Mouse (Mus musculus): Measurements from ENCODE around the gene Ets1. TPM values are rescaled to one million over a fixed set of nuclear protein-coding genes. Genes with fewer than 3 reads are reported as not detected.
A peak's percentile ranks its signal among the peaks of the same experiment; 100 is the strongest.

The Ets1 gene
- total and polyA plus RNA-seq, 3 experiments = 10.0 to 23.5 (median 19.8) TPM

- H3K4me2 ChIP-seq (ENCODE audit: insufficient read depth, low read depth, poor library complexity, severe bottlenecking) = no peak overlapping the region
- H3K4me1 ChIP-seq (ENCODE audit: control insufficient read depth in 1 of 2, insufficient read depth in 2 of 2) = peaks cover 0 to 23% of the 10 kb centered on the region in 2 experiments; a peak in 2 of 4 replicates
- no peaks in the 10 kb centered on the region for H3K79me2 ChIP-seq (replicated peaks; ENCODE audit: control insufficient read depth, extremely low read depth, insufficient read depth, poor library complexity, severe bottlenecking)
Measured at GRCm38 (mm10) chr9:32694111-32694824, 58.2 kb downstream of the Ets1 start.

DNA sequence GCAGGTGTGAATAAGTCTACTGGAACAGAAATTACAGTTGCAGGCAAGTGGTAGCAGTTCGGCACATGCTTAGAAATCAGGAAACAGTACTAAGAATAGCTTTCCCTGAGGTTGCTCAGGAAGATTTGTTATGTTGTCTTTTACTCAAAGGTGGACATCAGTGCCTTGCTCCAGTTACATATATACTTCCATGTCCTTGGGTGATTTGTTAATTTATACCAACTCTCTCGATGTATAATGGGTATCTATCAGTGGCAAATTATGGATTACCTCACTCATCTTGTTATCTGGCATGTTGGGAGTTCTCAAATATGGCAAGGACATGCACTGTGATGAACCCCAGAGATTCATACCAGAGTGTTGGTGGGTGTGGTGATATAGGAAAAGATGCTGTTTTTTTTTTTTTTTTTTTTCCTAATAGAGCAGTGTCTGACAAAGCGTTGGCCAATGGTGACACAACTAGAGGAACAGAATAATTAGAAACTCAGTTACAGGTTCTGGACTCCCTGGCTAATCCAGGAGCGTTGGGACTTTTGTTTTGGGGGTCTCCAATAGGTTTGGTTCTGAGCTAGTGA, 59.0 kb downstream of the Ets1 start:
- in situ Hi-C loops (cut with MboI; ENCODE audit: low pct_ligation_motif_present, low pct_unique_long_range_greater_than_20kb, low sequenced_read_pairs) = loop anchor here (10.0 kb wide), 1 partner anchor 80 kb away; no protein-coding TSS in a partner anchor

More at GRCm38 (mm10) chr9:32694111-32694824, 58.2 kb downstream of the Ets1 start:
- TF ChIP-seq RCOR1 (conservative IDR thresholded peaks at IDR 0.05; ENCODE audit: low read depth, low read length) = no peak
- no peaks in the 10 kb centered on the region for H3K9me3 ChIP-seq (replicated peaks; ENCODE audit: low read length)
- dilution Hi-C loops (cut with MboI; ENCODE audit: extremely low pct_ligation_motif_present, extremely low pct_unique_long_range_greater_than_20kb, low sequenced_read_pairs) = no loop called here
- no peak overlapping the region for H3K4me3 ChIP-seq (replicated peaks in 1 of 3; ENCODE audit: low read depth in 2 of 3, low read length in 2 of 3, poor library complexity in 1 of 3)
- in situ Hi-C loops (cut with MboI; ENCODE audit: low pct_ligation_motif_present, low pct_unique_long_range_greater_than_20kb, low sequenced_read_pairs) = loop anchor here (10.0 kb wide), 1 partner anchor 79 kb away; no protein-coding TSS in a partner anchor
- no peak for DNase-seq (ENCODE audit: extremely low read depth)
- H3K27ac ChIP-seq (ENCODE audit: insufficient read depth, low read depth) = no peak overlapping the region
- H3K9ac ChIP-seq (ENCODE audit: insufficient read depth, low read depth) = no peak overlapping the region
- H3K36me3 ChIP-seq (replicated peaks in 1 of 2; ENCODE audit: control insufficient read depth in 1 of 2, insufficient read depth in 1 of 2, low read length in 1 of 2) = peaks cover 0 to 2% of the 10 kb centered on the region in 2 experiments
- H3K27me3 ChIP-seq (replicated peaks) = no peaks in the 10 kb centered on the region

GRCm38 (mm10) chr9:32695492-32696190, 59.6 kb downstream of the Ets1 start:
- Histone ChIP-seq H3K4me2 (ENCODE audit: insufficient read depth, low read depth, poor library complexity, severe bottlenecking) (peak overlapping the region; percentile 89), H3K27me3 (replicated peaks) (no peaks in the 10 kb centered on the region)
- peak; percentile 56 for TF ChIP-seq SMC3 (IDR thresholded peaks at IDR 0.05; ENCODE audit: low read depth, low read length)
- no peak for TF ChIP-seq ZC3H11A (IDR thresholded peaks at IDR 0.05; ENCODE audit: low read depth, low read length)
- TF ChIP-seq RCOR1 (conservative IDR thresholded peaks at IDR 0.05; ENCODE audit: low read depth, low read length) = no peak
- TF ChIP-seq E2F4 (IDR thresholded peaks at IDR 0.05; ENCODE audit: insufficient replicate concordance, low read depth, low read length) = no peak
- TF ChIP-seq TCF12 (IDR thresholded peaks at IDR 0.05; ENCODE audit: low read depth, low read length) = peak; percentile 78
- TF ChIP-seq MAZ (IDR thresholded peaks at IDR 0.05; ENCODE audit: low read depth, low read length) = peak; percentile 66
- no peak for TF ChIP-seq JUND (conservative IDR thresholded peaks at IDR 0.05; ENCODE audit: low read depth, low read length)
- no peak for TF ChIP-seq MYC (IDR thresholded peaks at IDR 0.05; ENCODE audit: low read depth, low read length)
- TF ChIP-seq POLR2A (IDR thresholded peaks at IDR 0.05; ENCODE audit: low read depth, low read length) = peak; percentile 88
- no peak for TF ChIP-seq KAT2A (IDR thresholded peaks at IDR 0.05; ENCODE audit: insufficient replicate concordance, low read length)
- peak; percentile 28; the same call in 1 of the 2 replicates for TF ChIP-seq MXI1 (IDR thresholded peaks at IDR 0.05; ENCODE audit: low read depth, low read length)
- TF ChIP-seq TBP (conservative IDR thresholded peaks at IDR 0.05; ENCODE audit: low read depth, low read length) = no peak
- no peak for TF ChIP-seq ETS1 (conservative IDR thresholded peaks at IDR 0.05; ENCODE audit: low read depth, low read length)
- TF ChIP-seq SIN3A (IDR thresholded peaks at IDR 0.05; ENCODE audit: low read length) = peak; percentile 51; the same call in 1 of the 2 replicates
- TF ChIP-seq MAX (IDR thresholded peaks at IDR 0.05; ENCODE audit: low read length) = peak; percentile 36; the same call in 1 of the 2 replicates
- no peak for TF ChIP-seq PAX5 (IDR thresholded peaks at IDR 0.05; ENCODE audit: low read length)
- TF ChIP-seq GABPA (IDR thresholded peaks at IDR 0.05; ENCODE audit: insufficient replicate concordance, low read depth, low read length) = no peak
- no peak for TF ChIP-seq BHLHE40 (IDR thresholded peaks at IDR 0.05; ENCODE audit: low read depth, low read length)
- TF ChIP-seq JUN (IDR thresholded peaks at IDR 0.05; ENCODE audit: insufficient read depth, low read depth, low read length) = no peak
- TF ChIP-seq ZNF384 (IDR thresholded peaks at IDR 0.05; ENCODE audit: low read depth, low read length) = no peak

More for the DNA sequence above, 59.0 kb downstream of the Ets1 start:
- dilution Hi-C loops (cut with MboI; ENCODE audit: extremely low pct_ligation_motif_present, extremely low pct_unique_long_range_greater_than_20kb, low sequenced_read_pairs) = no loop called here
- Histone ChIP-seq H3K79me2 (replicated peaks; ENCODE audit: control insufficient read depth, extremely low read depth, insufficient read depth, poor library complexity, severe bottlenecking) (no peaks in the 10 kb centered on the region), H3K4me2 (ENCODE audit: insufficient read depth, low read depth, poor library complexity, severe bottlenecking) (peak overlapping the region; percentile 35), H3K27ac (ENCODE audit: insufficient read depth, low read depth) (no peak overlapping the region), H3K9ac (ENCODE audit: insufficient read depth, low read depth) (peak overlapping the region; percentile 17; the same call in 1 of the 2 replicates), H3K36me3 (replicated peaks in 1 of 2; ENCODE audit: control insufficient read depth in 1 of 2, insufficient read depth in 1 of 2, low read length in 1 of 2) (peaks cover 0 to 8% of the 10 kb centered on the region in 2 experiments), H3K9me3 (replicated peaks; ENCODE audit: low read length) (no peaks in the 10 kb centered on the region), H3K4me1 (ENCODE audit: control insufficient read depth in 1 of 2, insufficient read depth in 2 of 2) (peaks cover 0 to 28% of the 10 kb centered on the region in 2 experiments; a peak in 2 of 4 replicates), H3K27me3 (replicated peaks) (no peaks in the 10 kb centered on the region), H3K4me3 (replicated peaks in 1 of 3; ENCODE audit: low read depth in 2 of 3, low read length in 2 of 3, poor library complexity in 1 of 3) (peak overlapping the region; percentile 60 to 71 (median 71))
- no peak for TF ChIP-seq GABPA (IDR thresholded peaks at IDR 0.05; ENCODE audit: insufficient replicate concordance, low read depth, low read length)
- TF ChIP-seq ZNF384 (IDR thresholded peaks at IDR 0.05; ENCODE audit: low read depth, low read length) = peak; percentile 87
- no peak for DNase-seq (ENCODE audit: extremely low read depth)

More at GRCm38 (mm10) chr9:32695492-32696190, 59.6 kb downstream of the Ets1 start:
- H3K27ac ChIP-seq (ENCODE audit: insufficient read depth, low read depth) = no peak overlapping the region
- peak overlapping the region; percentile 46 for H3K9ac ChIP-seq (ENCODE audit: insufficient read depth, low read depth)
- H3K36me3 ChIP-seq (replicated peaks in 1 of 2; ENCODE audit: control insufficient read depth in 1 of 2, insufficient read depth in 1 of 2, low read length in 1 of 2) = peaks cover 0 to 10% of the 10 kb centered on the region in 2 experiments
- H3K4me3 ChIP-seq (replicated peaks in 1 of 3; ENCODE audit: low read depth in 2 of 3, low read length in 2 of 3, poor library complexity in 1 of 3) = peak overlapping the region; percentile 71 to 74 (median 71)
- in situ Hi-C loops (cut with MboI; ENCODE audit: low pct_ligation_motif_present, low pct_unique_long_range_greater_than_20kb, low sequenced_read_pairs) = loop anchor here (10.0 kb wide), 1 partner anchor 81 kb away; no protein-coding TSS in a partner anchor
- no peaks in the 10 kb centered on the region for H3K9me3 ChIP-seq (replicated peaks; ENCODE audit: low read length)
- H3K79me2 ChIP-seq (replicated peaks; ENCODE audit: control insufficient read depth, extremely low read depth, insufficient read depth, poor library complexity, severe bottlenecking) = no peaks in the 10 kb centered on the region
- dilution Hi-C loops (cut with MboI; ENCODE audit: extremely low pct_ligation_motif_present, extremely low pct_unique_long_range_greater_than_20kb, low sequenced_read_pairs) = no loop called here
- peaks cover 0 to 34% of the 10 kb centered on the region in 2 experiments; a peak in 2 of 4 replicates for H3K4me1 ChIP-seq (ENCODE audit: control insufficient read depth in 1 of 2, insufficient read depth in 2 of 2)
- peak; percentile 91 for DNase-seq (ENCODE audit: extremely low read depth)

Measured in CH12.LX (cell line).